Mouse (Mus musculus) limb, embryonic 13.5 days (tissue): ENCODE measurements at regions not wholly inside any gene's neighbourhood (a gene's known extent, or its start where the extent isn't known, plus 50 kb on each side); places are given as distances from the start of the nearest gene placed in this dataset.

Experiments used
- ATAC-seq: fragments of 200-750 bp; cut with Nextera tagmentation; 2 replicates; pipeline ENCODE4 v1.8.0; 2017; ENCODE audit warnings: low read depth, moderate number of reproducible peaks, moderate TSS enrichment; ENCODE audit not compliant: low FRiP score
- H3K27ac ChIP-seq: fragments of 300-500 bp; sonication (generic); 2 replicates; pipeline ENCODE4 v1.5.1; 2015; ENCODE audit warnings: inconsistent platforms, mild to moderate bottlenecking, moderate library complexity
- H3K27me3 ChIP-seq: fragments of 300-500 bp; sonication (generic); 2 replicates; pipeline ENCODE4 v1.6.1; 2015; ENCODE audit warnings: mild to moderate bottlenecking, inconsistent platforms
- H3K36me3 ChIP-seq: fragments of 300-500 bp; sonication (generic); 2 replicates; pipeline ENCODE4 v1.6.1; 2015; ENCODE audit warnings: inconsistent platforms, mild to moderate bottlenecking, moderate library complexity
- H3K4me1 ChIP-seq: fragments of 300-500 bp; sonication (generic); 2 replicates; pipeline ENCODE4 v1.6.1; 2015; ENCODE audit warnings: inconsistent platforms
- H3K4me2 ChIP-seq: fragments of 300-500 bp; sonication (generic); replicated peaks from 2 replicates; pipeline ENCODE4 v1.6.1; 2015; ENCODE audit warnings: inconsistent platforms, mild to moderate bottlenecking, moderate library complexity
- H3K4me3 ChIP-seq: fragments of 300-500 bp; sonication (generic); 2 replicates; pipeline ENCODE4 v1.5.1; 2015; ENCODE audit warnings: moderate library complexity, mild to moderate bottlenecking, inconsistent platforms
- H3K9ac ChIP-seq: fragments of 300-500 bp; sonication (generic); 2 replicates; pipeline ENCODE4 v1.6.1; 2015; ENCODE audit warnings: mild to moderate bottlenecking, inconsistent platforms
- H3K9me3 ChIP-seq: fragments of 300-500 bp; sonication (generic); 2 replicates; pipeline ENCODE4 v1.6.1; 2016; ENCODE audit warnings: inconsistent platforms
- WGBS: fragments of 180-500 bp; shearing (Covaris S2); methylation state at CpG from one replicate; pipeline ENCODE4 v1.1.7; 2015; 5-methylcytosine and 5-hydroxymethylcytosine counted together

DNA sequence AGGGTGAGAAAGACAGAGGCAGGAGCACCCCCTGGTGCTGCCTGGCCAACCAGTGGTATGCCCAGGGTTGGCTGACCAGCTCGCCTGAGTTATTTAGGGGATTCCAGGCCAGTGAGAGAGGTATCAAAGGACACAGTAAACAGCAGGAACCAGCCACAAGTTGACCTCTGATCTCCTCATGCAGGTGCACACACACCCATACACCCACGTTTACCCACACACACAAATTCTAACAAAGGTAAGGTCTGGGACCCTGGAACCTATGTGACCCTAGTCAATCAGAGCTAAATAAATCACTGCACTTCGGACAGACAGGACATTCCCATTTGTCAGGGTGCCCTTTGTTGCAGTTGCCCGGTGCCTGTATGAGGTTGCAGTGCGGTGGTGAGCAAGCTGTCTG is 211.9 kb downstream of the 3110018I06Rik start:
- peaks cover 19% of the 10 kb centered on the region; the same call in 1 of the 2 replicates for H3K4me1 ChIP-seq
- no peak overlapping the region for H3K27ac ChIP-seq
- H3K27me3 ChIP-seq: 0 out of 2 replicates have a peak, but pooled peaks cover 5% of the 10 kb centered on the region
- no peak overlapping the region for H3K4me3 ChIP-seq
- no peak overlapping the region for H3K9ac ChIP-seq
- WGBS: 38% methylated on average over 5 of the region's 5 CpGs
- H3K4me2 ChIP-seq: no peak overlapping the region
- no peaks in the 10 kb centered on the region for H3K9me3 ChIP-seq
- no peak for ATAC-seq
- H3K36me3 ChIP-seq: no peaks in the 10 kb centered on the region

DNA sequence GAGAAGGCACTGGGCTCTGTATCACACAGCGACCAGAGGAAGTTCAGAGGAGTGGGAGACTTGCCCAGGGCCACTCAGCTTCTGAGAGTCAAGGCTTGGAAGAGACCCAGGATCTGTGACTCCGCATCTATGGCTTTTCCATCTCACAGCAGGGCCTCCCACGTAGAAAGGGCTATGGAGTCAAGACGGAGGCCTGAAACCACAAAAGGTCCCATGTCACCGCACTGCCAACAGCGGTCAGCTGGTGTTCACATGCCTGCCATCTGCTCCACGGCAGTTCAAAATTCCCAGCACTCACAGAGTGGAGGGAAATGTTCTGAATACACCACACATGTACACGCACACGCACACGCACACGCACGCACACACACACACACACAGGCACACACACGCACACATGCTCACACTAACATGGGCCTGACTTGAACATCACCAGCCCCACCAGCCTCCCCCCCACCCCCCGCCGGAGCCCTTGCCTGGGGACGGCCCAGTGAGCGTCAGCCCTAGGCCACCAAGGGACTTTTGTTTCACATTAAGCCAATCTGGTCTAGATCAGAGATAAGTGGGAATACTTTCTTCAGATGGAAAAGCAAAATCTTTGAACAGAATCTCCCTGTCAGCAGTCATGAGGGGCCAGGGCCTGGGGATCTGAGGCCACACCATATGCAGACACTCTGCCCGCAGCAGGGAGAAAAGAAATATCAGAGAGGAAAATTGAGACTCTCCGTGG is 212.6 kb downstream of the 3110018I06Rik start:
- Histone ChIP-seq H3K9me3 (no peaks in the 10 kb centered on the region), H3K4me1 (peaks cover 12% of the 10 kb centered on the region; the same call in 1 of the 2 replicates), H3K36me3 (no peaks in the 10 kb centered on the region), H3K4me3 (no peak overlapping the region), H3K27ac (no peak overlapping the region), H3K9ac (no peak overlapping the region), H3K27me3 (0 out of 2 replicates have a peak, but pooled peaks cover 5% of the 10 kb centered on the region), H3K4me2 (no peak overlapping the region)
- 66% methylated on average over 19 of the region's 19 CpGs for WGBS
- no peak for ATAC-seq

DNA sequence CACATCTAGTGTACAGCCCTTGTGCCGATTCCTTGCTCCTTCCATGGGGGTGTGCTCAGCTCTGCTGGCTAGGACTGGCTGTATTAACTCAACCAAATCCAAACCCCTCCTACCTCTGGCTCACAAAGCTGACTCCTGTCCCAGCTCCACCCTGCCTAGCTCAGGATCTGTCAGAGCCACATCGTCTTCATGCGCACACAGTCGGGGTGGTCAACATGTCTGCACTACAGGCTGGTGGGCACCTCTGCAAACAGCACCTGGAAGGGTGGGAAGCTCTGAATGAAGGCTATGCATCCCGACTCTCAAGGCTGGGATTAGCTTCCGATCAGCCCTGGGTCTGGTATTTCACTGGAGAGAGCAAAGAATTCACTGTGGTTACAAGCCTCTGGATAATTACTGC is 220.4 kb downstream of the 3110018I06Rik start:
- no peak overlapping the region for H3K4me3 ChIP-seq
- H3K36me3 ChIP-seq: no peaks in the 10 kb centered on the region
- H3K4me2 ChIP-seq: no peak overlapping the region
- H3K9me3 ChIP-seq: peaks cover 8% of the 10 kb centered on the region; the same call in 1 of the 2 replicates
- H3K27me3 ChIP-seq: peaks cover 19% of the 10 kb centered on the region
- H3K9ac ChIP-seq: no peak overlapping the region
- 63% methylated on average over 6 of the region's 6 CpGs for WGBS
- ATAC-seq: no peak
- H3K4me1 ChIP-seq: peaks cover 36% of the 10 kb centered on the region
- H3K27ac ChIP-seq: no peak overlapping the region

DNA sequence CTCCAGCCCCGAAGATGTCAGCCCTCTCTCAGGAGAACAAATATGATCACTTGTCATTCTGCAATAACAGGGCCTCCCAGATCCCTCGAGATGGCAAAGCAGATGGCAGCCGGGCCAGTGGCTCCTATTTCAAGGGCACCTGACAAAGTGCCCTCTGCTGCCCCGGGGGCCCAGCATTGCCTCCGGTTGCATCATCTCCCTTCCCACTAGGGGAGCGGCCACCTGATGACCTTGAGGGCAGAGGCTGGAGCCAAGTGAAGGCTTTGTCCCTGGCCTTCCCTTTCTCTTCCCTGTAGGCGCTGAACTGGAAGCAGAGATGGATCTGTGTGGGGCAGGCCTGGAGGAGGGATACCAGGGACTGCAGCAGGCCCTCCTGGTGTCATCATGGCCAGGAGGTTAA is 222.6 kb downstream of the 3110018I06Rik start:
- Histone ChIP-seq H3K9me3 (peaks cover 8% of the 10 kb centered on the region; the same call in 1 of the 2 replicates), H3K4me3 (no peak overlapping the region), H3K9ac (no peak overlapping the region), H3K27ac (no peak overlapping the region), H3K4me2 (no peak overlapping the region), H3K27me3 (peaks cover 17% of the 10 kb centered on the region), H3K36me3 (no peaks in the 10 kb centered on the region), H3K4me1 (peaks cover 44% of the 10 kb centered on the region)
- 67% methylated on average over 7 of the region's 7 CpGs for WGBS
- ATAC-seq: no peak

DNA sequence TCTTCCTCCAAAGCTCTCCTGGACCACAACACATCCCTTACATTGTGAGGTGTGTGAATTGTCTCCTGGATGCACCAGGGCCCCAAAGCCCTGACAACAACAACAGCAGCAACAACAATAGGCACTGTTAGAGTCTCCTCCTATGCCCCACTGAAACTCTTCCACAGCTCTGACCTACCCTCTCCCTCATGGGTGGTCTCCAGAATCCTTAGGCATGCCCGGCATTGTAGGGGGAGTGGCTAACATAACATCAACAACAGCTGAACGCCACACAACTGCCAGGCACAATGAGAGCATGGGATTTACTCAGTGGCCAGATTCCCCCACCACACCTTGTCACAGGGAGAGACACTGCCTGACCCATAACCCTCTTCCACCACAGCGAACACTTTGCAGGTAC is 223.2 kb downstream of the 3110018I06Rik start:
- H3K4me1 ChIP-seq: peaks cover 48% of the 10 kb centered on the region
- no peak overlapping the region for H3K4me3 ChIP-seq
- peaks cover 17% of the 10 kb centered on the region for H3K27me3 ChIP-seq
- ATAC-seq: no peak
- 44% methylated on average over 3 of the region's 3 CpGs for WGBS
- no peak overlapping the region for H3K27ac ChIP-seq
- H3K4me2 ChIP-seq: no peak overlapping the region
- H3K9ac ChIP-seq: no peak overlapping the region
- no peaks in the 10 kb centered on the region for H3K36me3 ChIP-seq
- peaks cover 8% of the 10 kb centered on the region; the same call in 1 of the 2 replicates for H3K9me3 ChIP-seq

DNA sequence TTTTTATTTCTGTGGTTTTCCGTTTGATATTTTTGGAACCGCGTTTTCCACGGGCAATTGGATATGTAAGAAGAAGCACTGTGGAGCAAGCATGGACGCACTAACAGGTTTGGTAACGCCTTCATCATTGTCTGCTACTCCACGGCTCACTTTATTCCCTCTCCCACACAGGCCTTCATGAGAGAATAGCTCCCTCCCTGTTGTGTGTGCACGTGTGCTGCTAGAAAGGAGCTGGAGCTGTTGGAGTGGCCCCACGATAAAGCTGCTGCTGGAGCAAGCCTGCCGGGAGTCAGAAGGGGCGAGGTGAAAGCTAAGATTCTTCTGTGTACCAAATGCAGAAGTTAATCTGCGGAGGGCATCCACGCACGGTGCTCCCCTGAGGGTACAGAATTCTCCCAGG is 224.8 kb downstream of the 3110018I06Rik start:
- H3K4me3 ChIP-seq: no peak overlapping the region
- H3K9me3 ChIP-seq: no peaks in the 10 kb centered on the region
- WGBS: 58% methylated on average over 14 of the region's 14 CpGs
- H3K4me2 ChIP-seq: no peak overlapping the region
- ATAC-seq: no peak
- no peak overlapping the region for H3K27ac ChIP-seq
- H3K4me1 ChIP-seq: peaks cover 53% of the 10 kb centered on the region
- H3K27me3 ChIP-seq: peaks cover 17% of the 10 kb centered on the region
- H3K9ac ChIP-seq: no peak overlapping the region
- no peaks in the 10 kb centered on the region for H3K36me3 ChIP-seq

DNA sequence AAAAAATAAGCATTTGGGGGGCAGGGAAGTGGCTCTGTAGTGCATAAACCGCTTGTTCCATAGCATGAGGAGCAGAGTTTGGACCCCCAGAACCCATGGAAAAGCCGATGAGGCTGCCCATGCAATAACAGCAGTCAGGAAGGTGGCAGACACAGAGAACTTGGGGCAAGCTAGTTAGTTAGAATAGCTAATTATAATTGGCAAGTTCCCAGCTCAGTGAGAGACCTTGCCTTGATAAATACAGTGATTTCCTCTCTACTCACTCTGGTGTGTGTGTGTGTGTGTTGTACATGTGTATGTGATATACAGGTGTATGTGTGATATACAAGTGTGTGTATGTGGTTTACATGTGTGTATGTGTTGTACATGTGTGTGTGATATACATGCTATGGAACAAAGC is 226.4 kb downstream of the 3110018I06Rik start:
- Histone ChIP-seq H3K4me2 (no peak overlapping the region), H3K4me1 (peaks cover 47% of the 10 kb centered on the region), H3K27ac (no peak overlapping the region), H3K9me3 (no peaks in the 10 kb centered on the region), H3K4me3 (no peak overlapping the region), H3K27me3 (peaks cover 17% of the 10 kb centered on the region), H3K9ac (no peak overlapping the region), H3K36me3 (no peaks in the 10 kb centered on the region)
- WGBS: 88% methylated on average over 2 of the region's 2 CpGs
- ATAC-seq: no peak

DNA sequence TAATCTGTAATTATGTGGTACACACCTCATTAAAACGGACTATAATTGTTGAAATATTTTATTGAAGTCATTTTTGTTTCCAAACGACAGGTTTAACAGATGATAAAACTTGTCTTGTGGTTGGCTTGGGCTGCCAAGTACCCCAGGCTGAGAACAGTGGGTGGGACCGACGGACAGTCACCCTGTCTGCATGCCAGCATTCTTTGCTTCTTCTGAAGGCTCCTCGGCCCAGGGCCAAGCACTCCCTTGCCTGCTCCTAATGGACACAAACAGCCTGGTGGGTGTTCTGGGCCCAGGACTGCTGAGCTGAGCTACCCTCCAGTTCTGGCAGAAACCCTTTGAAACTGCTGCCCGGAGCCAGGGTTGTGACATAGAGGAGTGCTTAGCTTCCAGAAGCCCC is 227.4 kb downstream of the 3110018I06Rik start:
- 36% methylated on average over 6 of the region's 6 CpGs for WGBS
- peaks cover 17% of the 10 kb centered on the region; the same call in 1 of the 2 replicates for H3K27me3 ChIP-seq
- H3K4me1 ChIP-seq: peaks cover 44% of the 10 kb centered on the region
- ATAC-seq: 0 out of 2 replicates have a peak, but pooled peaks have one; percentile 10
- H3K9me3 ChIP-seq: no peaks in the 10 kb centered on the region
- H3K27ac ChIP-seq: no peak overlapping the region
- H3K4me3 ChIP-seq: no peak overlapping the region
- H3K9ac ChIP-seq: no peak overlapping the region
- no peak overlapping the region for H3K4me2 ChIP-seq
- no peaks in the 10 kb centered on the region for H3K36me3 ChIP-seq

DNA sequence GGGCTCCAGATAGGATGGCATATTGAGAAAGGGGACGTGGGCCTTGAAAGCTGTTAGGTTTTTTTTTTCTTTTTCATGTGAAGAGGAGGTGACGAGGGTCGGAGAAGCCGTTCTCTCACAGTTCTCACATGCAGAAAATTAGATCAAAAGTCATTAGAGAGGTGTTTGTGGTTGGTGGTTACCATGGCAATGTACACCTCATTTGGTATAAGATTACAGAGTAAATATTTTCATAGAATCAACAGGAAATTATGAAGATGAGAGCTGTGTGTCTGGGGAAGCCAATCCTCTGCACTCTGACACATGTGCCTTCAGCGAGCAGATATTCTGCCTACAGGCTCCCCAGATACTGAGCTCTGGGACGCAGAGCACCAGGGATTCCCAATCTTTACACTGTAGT is 232.5 kb downstream of the 3110018I06Rik start:
- H3K4me3 ChIP-seq: no peak overlapping the region
- H3K36me3 ChIP-seq: no peaks in the 10 kb centered on the region
- no peaks in the 10 kb centered on the region for H3K9me3 ChIP-seq
- no peak overlapping the region for H3K27ac ChIP-seq
- no peaks in the 10 kb centered on the region for H3K27me3 ChIP-seq
- H3K4me1 ChIP-seq: peaks cover 37% of the 10 kb centered on the region
- no peak overlapping the region for H3K9ac ChIP-seq
- WGBS: 78% methylated on average over 6 of the region's 6 CpGs
- H3K4me2 ChIP-seq: no peak overlapping the region
- ATAC-seq: no peak

DNA sequence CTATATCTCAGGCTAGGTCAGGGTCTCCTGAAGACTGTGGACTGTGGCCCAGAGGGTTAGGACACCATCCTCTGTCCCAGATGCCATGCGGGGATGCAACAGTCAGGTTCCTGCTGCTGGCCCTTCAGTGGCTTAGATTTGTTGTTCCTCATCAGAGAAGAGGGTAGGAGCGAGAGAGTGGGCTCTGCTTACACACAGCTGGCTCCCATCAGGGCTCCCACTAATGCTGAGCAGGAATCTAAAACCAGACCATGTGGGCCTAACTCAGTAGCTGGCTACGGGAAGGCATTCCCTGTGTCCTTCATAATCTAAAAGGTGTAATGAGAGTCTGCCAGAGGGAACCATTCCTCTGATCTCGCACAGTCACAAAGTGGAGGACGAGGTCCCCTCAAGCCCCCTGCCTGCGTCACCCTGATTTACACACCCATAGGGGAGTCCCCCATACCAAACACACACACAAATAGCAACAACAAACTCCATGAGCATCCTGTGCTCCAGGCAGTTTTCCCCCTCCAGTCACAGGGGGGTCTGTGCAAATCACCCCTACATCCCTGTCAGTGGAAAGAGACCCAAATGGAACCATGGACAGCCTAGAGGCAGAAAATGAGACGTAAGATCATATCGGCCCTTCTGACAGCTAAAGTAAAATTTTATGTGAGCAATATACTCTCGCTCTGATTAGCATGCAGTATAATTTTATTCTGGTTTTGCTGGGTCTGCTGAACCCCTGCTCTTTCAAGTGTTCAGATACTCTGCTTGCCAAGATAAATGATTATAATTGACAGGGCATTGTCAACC is 234.8 kb downstream of the 3110018I06Rik start:
- 0 out of 2 replicates have a peak, but pooled peaks have one; percentile 35 for ATAC-seq

DNA sequence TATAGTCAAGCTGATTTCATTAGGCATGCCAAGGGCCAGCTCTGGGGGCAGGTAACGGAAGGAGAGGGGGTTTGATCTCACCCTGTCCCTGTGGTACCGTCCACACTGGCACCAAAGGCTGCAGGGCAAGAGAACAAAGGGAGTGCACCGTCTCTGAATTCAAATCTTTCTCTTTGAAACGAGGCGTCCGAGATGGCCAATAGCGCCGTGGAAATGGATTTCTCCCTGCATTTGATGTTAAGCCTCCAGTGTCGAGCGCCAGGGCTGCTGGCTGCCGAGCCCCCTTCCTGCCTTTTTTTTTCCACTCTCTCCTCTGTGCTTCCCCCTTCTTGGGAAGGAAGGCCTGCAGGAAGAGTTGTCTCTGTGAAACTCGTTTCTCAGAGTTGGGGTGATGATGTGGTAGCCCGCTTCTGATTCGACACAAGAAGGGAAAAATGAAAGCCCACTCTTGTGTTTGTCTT is 235.5 kb downstream of the 3110018I06Rik start:
- Histone ChIP-seq H3K36me3 (no peaks in the 10 kb centered on the region), H3K27me3 (no peaks in the 10 kb centered on the region), H3K4me2 (no peak overlapping the region), H3K27ac (no peak overlapping the region), H3K9ac (no peak overlapping the region), H3K4me3 (no peak overlapping the region), H3K9me3 (no peaks in the 10 kb centered on the region), H3K4me1 (peaks cover 24% of the 10 kb centered on the region)
- no peak for ATAC-seq
- 39% methylated on average over 14 of the region's 14 CpGs for WGBS

More for the DNA sequence above, 234.8 kb downstream of the 3110018I06Rik start:
- Histone ChIP-seq H3K4me1 (peaks cover 27% of the 10 kb centered on the region), H3K9me3 (no peaks in the 10 kb centered on the region), H3K27ac (peak overlapping the region; percentile 29; the same call in 1 of the 2 replicates), H3K36me3 (no peaks in the 10 kb centered on the region), H3K4me2 (no peak overlapping the region), H3K9ac (no peak overlapping the region), H3K27me3 (no peaks in the 10 kb centered on the region), H3K4me3 (no peak overlapping the region)
- 34% methylated on average over 9 of the region's 9 CpGs for WGBS

DNA sequence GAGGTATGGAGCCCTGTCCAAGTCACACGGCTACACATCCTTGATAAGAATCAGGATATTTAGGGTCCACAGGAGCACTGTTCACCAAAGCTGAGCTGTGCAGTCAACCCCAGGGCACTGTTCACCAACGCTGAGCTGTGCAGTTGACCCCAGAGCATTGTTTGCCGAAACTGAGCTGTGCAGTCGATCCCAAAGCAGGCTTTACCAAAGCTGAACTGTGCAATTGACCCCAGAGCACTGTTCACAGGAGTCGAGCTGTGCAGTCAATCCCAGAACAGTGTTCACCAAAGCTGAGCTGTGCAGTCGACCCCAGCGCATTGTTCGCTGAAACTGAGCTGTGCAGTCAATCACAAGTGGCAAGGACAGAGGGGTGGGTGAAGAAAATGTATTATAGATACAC is 236.0 kb downstream of the 3110018I06Rik start:
- Histone ChIP-seq H3K9me3 (no peaks in the 10 kb centered on the region), H3K36me3 (no peaks in the 10 kb centered on the region), H3K4me3 (no peak overlapping the region), H3K4me1 (peaks cover 24% of the 10 kb centered on the region), H3K27me3 (no peaks in the 10 kb centered on the region), H3K27ac (no peak overlapping the region), H3K9ac (no peak overlapping the region), H3K4me2 (no peak overlapping the region)
- 59% methylated on average over 8 of the region's 8 CpGs for WGBS
- no peak for ATAC-seq
